Mouse (Mus musculus) frontal cortex, postnatal 10 days (tissue): ENCODE results near the gene Ywhab.
A peak's percentile ranks its signal among the peaks of the same experiment; 100 is the strongest.

ENCODE experiments used
- DNase-seq, 2 experiments: peaks; one replicate each; pipeline ENCODE4 v3.0.0; 2022; ENCODE audit warnings: low spot score in 2 of 2, mixed read lengths in 1 of 2

Gene Ywhab

DNA sequence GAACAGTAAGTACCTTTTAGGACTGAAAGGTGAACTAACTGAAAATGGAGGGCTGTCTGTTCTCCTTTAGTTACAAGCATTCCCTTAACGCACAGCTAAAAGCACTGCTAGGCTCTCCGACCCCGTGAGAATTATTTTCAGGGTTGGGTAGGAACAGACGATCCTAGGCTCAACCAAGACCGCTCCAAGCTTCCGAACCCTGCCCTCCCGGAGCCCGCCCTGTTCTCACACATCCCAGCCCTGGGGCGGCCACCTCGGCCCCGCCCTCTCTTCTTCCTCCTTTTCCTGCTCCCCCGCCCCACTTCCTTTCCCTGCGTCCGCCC is at the start of gene Ywhab:
TSS of gene Ywhab (plus strand) at position 307 of the 323 bp plus-strand sequence.
- DNase-seq: no peak

- no peak for DNase-seq
These were observed 48.5 kb upstream of the Ywhab start for GRCm38 (mm10) chr2:163946221-163946620.

GRCm38 (mm10) chr2:163947976-163948375 is 46.8 kb upstream of the Ywhab start:
- no peak for DNase-seq

- DNase-seq: peak in 1 of 2 experiments; percentile 51
These were observed 43.0 kb upstream of the Ywhab start for GRCm38 (mm10) chr2:163951770-163952169.

DNA sequence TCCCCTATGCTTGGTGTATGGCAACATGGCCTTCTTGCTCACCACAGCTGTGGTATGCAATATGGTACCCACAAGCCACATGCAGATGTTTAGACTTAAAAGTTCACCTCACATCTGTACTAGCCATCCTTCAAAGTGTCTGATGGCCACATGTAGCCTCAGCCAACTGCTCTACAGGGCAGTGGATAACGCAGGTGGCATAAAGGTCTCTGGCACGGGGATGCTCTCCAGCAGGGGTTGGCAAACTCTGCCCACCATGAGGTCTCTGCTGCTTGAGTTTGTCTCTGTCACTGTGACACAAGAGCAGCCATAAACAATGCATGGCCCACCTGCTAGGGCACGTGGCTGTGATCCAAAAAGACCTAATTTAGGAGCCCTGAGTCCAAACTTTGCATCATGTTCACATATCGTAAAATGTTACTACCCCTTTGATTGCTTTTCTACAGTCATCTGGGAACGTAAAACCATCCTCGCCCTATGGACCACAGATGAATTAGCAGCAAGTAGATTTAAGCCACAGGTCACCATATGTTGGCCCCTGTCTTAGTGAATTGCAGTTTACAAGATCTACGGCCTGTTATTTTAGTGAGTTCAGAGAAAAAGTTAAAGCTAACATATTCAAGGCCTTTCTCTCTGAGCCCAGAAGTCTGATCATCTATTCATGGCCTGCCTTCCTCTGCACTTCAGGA is 41.0 kb upstream of the Ywhab start:
- no peak for DNase-seq

- no peak for DNase-seq
These were observed 29.9 kb upstream of the Ywhab start for GRCm38 (mm10) chr2:163964606-163965560.

DNA sequence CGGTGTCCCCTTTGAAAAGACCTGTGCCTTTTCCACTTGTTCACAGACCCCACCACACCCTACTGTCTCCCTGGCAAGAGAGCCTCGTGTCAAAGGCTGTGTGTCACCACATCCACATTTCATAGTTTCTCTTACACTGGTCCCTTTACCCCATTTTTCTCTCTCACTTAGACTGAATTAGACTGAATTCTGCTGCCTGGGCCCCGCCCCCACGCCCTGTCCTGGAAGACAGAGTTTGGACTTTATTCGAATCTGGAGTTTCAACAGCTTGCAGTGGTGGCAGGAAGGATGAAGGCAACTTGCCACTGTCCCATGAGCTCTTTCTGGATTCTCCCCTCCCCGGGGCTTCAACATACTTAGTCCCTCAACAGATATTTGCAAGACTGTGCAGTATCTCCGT is 29.1 kb upstream of the Ywhab start:
- DNase-seq: no peak

DNA sequence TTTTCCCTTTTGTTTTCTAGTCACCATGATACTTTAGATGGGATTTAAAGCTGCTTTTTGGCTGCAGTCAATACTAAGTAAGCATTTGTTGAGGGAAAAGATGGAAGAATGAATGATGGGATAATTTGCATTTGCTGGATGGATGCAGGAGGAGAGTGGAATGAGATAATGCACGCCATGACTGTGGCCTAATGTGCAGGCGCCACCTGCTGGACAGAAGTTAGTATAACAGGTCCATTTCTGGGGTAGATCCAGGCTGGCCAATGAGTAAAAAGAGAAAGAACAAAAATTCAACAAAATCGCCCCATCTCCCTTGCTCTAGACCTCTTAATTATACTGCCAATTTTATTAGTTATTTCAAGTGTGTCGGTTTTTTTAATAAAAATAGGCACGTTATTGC is 26.2 kb upstream of the Ywhab start:
- peak in 1 of 2 experiments; percentile 57 for DNase-seq

GRCm38 (mm10) chr2:163970326-163970725 is 24.4 kb upstream of the Ywhab start:
- DNase-seq: no peak

DNA sequence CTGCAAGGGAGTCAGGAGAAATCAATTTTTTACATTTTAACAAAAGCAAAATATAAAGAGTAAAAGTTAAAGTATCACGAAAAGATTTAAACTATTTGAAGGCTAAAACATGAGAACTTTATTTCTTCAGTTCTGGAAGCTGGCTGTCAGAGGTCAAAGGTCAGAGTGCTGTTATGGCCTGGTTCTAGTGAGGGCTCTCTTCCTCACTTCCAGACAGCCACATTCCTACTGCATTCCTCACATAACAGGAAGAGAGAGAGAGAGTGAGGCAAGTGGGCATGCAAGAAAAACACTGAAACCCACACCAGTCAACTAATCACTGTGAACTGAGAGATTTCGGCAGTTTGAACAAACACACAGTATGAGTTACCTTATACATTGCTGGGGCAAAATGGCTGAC is 20.7 kb upstream of the Ywhab start:
- no peak for DNase-seq

- DNase-seq: no peak
These were observed 18.3 kb upstream of the Ywhab start for GRCm38 (mm10) chr2:163976448-163976847.

GRCm38 (mm10) chr2:163987233-163987632 is 7.5 kb upstream of the Ywhab start:
- DNase-seq: no peak

DNA sequence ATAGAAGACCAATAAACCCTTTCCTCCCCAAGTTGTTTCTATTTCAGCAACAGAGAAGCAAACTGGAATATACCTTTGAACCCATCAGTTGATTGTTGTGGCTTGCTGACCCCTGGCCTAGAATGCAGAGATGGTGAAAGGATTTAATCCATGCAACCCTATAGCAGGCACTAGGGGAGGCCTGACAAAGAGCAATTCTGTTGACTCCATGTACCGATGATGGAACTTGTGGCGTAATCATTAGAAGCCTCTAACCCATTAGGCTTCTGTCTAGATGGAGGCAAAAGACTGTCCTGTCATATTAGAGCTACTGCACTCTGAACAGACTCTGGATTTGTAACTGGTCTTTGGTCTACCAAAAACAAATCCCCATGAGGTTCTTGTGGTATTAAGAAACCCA is 1.9 kb upstream of the Ywhab start:
- DNase-seq: no peak

DNA sequence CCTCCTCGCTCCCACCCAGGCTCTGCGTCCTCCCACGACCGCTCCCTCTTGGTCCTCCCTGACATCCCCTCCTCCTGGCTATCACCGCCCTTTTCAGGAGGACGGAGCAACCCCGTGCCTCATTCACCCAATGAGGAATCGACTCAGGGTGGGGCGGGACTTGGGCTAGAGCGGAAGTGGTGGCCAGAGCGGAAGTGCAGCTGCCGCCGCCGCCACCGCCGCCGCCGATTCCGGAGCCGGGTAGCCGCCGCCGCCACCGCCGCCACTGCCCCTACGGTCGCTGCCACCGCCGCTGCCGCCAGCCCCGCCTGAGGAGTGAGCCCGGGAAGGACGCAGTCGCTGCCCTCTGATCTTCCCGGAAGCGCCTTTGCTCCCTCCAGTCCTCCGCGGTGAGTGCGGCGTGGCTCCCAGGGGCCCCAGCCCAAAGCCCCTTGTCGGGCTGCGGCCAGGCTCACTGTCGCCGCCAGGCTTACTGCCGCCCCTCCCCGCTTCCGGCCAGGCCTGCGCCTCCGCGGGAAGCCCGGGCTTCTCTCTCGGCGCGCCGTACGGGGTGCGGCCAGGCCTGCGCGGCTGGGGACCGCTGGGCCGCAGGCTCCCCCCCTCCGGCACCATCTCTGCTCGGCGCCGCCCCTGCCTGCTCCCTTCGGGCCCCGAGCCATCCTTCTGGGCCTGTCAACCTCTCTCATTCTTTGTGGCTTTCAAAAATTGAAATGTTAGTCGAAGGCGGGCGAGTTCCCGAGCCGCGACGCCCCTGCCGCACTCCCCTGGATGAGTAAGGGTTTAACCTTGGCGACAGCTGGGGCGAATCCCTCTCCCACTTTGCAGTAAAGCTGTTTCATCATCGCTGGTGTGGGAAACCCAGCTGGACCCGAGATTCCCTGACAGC is 460 bp downstream of the Ywhab start:
- DNase-seq: peak; percentile 93 to 95

DNA sequence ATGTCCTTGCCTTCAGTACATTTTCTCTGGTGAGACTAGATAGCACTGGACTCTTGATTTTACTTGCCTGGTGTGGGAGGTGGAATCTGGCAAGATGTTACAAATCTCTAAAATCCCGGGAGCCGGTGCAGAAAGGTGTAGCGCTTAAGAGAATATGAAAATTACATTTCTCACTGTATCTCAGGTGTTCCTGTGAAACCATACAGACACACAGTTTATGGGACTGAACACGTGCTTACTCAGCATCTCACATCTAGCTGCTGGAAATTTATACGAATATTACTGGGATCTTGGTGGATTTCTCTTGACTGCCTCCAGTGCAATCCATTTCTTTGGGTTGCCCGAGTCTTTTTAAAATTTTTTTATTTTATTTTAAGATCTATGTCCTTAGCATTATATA is 1.5 kb downstream of the Ywhab start:
- DNase-seq: no peak

DNA sequence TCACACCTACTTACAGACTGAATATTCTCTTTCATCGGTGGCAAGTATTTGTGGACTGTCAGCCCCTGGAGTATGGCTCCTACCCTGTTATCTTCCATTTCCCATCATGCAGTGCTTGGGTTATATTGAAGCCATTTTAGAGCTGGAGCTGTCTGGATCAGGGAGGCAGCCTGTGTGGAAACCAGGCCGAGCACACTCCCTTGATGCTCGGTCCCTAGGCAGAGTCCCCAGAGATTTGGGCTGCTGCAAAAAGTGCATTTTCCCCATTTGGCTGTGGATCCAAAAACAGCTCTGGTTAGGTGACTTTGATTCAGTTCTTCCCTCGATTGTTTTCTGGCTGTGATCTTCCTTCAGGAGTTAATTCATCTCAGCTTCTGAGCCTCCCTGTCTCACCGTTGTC is 2.1 kb downstream of the Ywhab start:
- no peak for DNase-seq

DNA sequence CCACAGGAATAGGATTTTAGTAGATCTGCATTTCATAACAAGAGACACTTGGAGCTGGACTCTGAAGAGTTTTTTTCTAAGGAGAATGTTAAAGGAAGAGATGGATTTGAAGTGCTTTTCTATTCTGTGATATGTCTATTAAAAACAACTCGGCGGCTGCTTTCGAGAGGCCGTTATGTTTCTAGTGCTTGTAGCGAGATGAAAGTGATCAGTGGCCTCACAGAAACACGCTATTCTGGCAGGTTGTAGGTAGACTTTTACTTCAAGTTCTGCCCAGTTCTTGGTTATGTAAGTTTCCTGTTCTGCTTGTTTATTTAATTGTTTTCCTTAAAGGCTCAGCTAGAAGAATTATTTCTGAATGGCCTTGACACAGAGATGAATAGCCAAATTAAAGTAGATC is 4.2 kb downstream of the Ywhab start:
- DNase-seq: no peak

DNA sequence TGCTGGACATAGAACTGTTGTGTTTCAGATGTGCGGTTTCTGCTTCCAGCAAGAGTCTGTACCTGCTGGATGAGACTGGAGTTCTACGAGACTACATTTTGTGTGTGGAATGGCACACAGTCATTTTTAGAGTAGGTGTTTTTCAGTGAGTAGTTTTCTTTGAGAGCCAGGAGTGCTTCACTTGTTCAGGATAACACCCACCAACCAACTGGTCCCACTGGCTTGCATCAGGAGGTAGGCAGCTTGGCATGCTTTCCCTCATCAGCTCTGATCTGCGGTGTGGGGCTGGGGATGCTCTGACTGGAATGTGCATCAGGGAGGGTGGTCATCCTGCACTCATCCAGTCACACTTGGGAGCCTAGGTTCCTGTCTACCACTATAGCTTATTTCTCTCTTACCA is 7.9 kb downstream of the Ywhab start:
- DNase-seq: no peak

DNA sequence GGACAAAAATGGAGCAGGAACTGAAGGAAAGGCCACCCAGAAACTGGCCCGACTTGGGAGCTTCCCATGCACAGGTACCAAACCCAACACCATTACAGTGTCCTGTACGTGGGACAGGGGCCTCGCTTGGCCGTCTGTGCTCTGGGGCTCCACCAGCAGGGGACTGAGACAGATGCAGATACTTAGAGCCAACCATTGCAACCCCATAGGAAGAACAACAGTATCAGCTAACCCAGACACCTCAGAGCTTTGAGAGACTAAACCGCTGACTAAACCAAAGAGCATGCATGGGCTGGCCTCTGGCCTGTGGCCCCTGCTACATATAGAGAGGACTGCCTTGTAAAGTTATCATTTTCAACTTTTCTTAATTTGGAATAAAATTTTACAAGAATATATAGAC is 9.7 kb downstream of the Ywhab start:
- DNase-seq: no peak

DNA sequence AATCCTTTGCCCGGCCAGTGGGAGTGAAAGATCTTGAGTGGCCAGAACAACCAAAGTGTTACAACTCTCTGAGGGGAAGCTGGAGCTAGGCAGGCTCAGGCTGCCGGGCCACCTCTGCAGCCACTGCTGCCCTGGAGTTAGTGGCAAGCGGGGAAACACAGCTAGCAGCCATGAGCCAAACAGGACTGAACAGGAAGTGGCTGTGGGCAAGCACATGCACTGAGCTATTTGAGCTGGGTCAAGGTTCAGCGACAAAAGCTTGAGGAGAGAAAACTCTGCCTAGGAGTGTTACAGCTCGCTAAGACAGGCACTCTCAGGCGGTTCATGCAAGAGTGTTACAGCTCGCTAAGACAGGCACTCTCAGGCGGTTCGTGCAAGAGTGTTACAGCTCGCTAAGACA is 12.2 kb downstream of the Ywhab start:
- DNase-seq: no peak

GRCm38 (mm10) chr2:164007547-164007946 is 12.8 kb downstream of the Ywhab start:
- DNase-seq: no peak

DNA sequence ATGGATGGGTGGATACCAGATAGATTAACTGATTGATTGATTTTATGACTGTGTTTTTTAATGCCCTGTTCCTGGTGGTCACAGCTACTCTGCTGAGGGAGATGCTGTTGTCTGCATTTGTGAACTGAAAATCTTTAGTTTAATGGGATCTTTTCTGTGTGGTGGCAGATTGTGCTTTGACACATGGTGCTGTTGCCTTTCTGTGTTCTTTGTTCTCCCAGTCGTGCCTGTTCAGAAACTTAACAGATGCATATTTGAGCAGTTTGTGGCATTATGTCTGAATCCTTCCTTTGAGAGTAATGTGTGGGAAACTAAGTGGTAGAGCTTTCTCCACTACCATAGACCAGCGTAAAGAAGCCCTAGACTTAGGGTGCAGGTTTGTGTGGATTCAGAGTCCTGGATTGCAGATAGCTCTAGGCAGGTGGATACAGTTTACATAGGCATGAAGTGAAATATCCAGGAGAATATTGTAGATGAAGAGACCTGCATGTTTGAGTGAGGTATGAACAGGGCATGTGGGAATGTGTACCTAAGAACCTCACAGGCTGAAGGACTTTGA is 13.3 kb downstream of the Ywhab start:
- no peak for DNase-seq
